Mouse (Mus musculus): ENCODE measurements at regions not wholly inside any gene's neighbourhood (a gene's known extent, or its start where the extent isn't known, plus 50 kb on each side); places are given as distances from the start of the nearest gene placed in this dataset.

GRCm38 (mm10) chr14:104812006-104812405 is 289.6 kb upstream of the Rnf219 start:
- H3K9ac ChIP-seq (ENCODE audit: low read depth, low read length) = no peak overlapping the region
- H3K9me3 ChIP-seq (ENCODE audit: control insufficient read depth, low read length) = no peaks in the 10 kb centered on the region
- H3K36me3 ChIP-seq (ENCODE audit: control insufficient read depth, insufficient read depth, low read length) = no peaks in the 10 kb centered on the region
- WGBS = 76% methylated on average over 4 of the region's 4 CpGs
- no peaks in the 10 kb centered on the region for H3K27me3 ChIP-seq (replicated peaks; ENCODE audit: control insufficient read depth, insufficient read depth, low read length)
- H3K4me3 ChIP-seq (ENCODE audit: low read length) = no peak overlapping the region
- H3K4me1 ChIP-seq (ENCODE audit: control insufficient read depth, insufficient read depth, low read length) = no peaks in the 10 kb centered on the region
- no peak overlapping the region for H3K27ac ChIP-seq (ENCODE audit: low read length)
- no peak for ATAC-seq
- no peak overlapping the region for H3K4me2 ChIP-seq (ENCODE audit: low read depth, low read length)

GRCm38 (mm10) chr14:104805332-104805731 is 282.9 kb upstream of the Rnf219 start:
- no peak overlapping the region for H3K4me2 ChIP-seq (ENCODE audit: low read depth, low read length)
- no peaks in the 10 kb centered on the region for H3K27me3 ChIP-seq (replicated peaks; ENCODE audit: control insufficient read depth, insufficient read depth, low read length)
- ATAC-seq = no peak
- H3K36me3 ChIP-seq (ENCODE audit: control insufficient read depth, insufficient read depth, low read length) = no peaks in the 10 kb centered on the region
- no peaks in the 10 kb centered on the region for H3K9me3 ChIP-seq (ENCODE audit: control insufficient read depth, low read length)
- 89% methylated on average over 10 of the region's 10 CpGs for WGBS
- H3K27ac ChIP-seq (ENCODE audit: low read length) = no peak overlapping the region
- H3K4me1 ChIP-seq (ENCODE audit: control insufficient read depth, insufficient read depth, low read length) = no peaks in the 10 kb centered on the region
- H3K4me3 ChIP-seq (ENCODE audit: low read length) = no peak overlapping the region
- no peak overlapping the region for H3K9ac ChIP-seq (ENCODE audit: low read depth, low read length)

GRCm38 (mm10) chr14:104796348-104796965 is 274.0 kb upstream of the Rnf219 start:
- no peaks in the 10 kb centered on the region for H3K36me3 ChIP-seq (ENCODE audit: control insufficient read depth, insufficient read depth, low read length)
- H3K4me2 ChIP-seq (ENCODE audit: low read depth, low read length) = no peak overlapping the region
- no peaks in the 10 kb centered on the region for H3K9me3 ChIP-seq (ENCODE audit: control insufficient read depth, low read length)
- no peak for ATAC-seq
- no peak overlapping the region for H3K27ac ChIP-seq (ENCODE audit: low read length)
- no peaks in the 10 kb centered on the region for H3K27me3 ChIP-seq (replicated peaks; ENCODE audit: control insufficient read depth, insufficient read depth, low read length)
- WGBS = 78% methylated on average over 17 of the region's 17 CpGs
- H3K9ac ChIP-seq (ENCODE audit: low read depth, low read length) = no peak overlapping the region
- no peak overlapping the region for H3K4me3 ChIP-seq (ENCODE audit: low read length)
- no peaks in the 10 kb centered on the region for H3K4me1 ChIP-seq (ENCODE audit: control insufficient read depth, insufficient read depth, low read length)

- ATAC-seq = no peak
Observed at GRCm38 (mm10) chr14:104789346-104789745, 266.9 kb upstream of the Rnf219 start.

GRCm38 (mm10) chr14:104785066-104785465 is 262.6 kb upstream of the Rnf219 start:
- Histone ChIP-seq H3K36me3 (ENCODE audit: control insufficient read depth, insufficient read depth, low read length) (no peaks in the 10 kb centered on the region), H3K4me3 (ENCODE audit: low read length) (no peak overlapping the region), H3K9me3 (ENCODE audit: control insufficient read depth, low read length) (no peaks in the 10 kb centered on the region), H3K4me1 (ENCODE audit: control insufficient read depth, insufficient read depth, low read length) (no peaks in the 10 kb centered on the region), H3K9ac (ENCODE audit: low read depth, low read length) (no peak overlapping the region), H3K27me3 (replicated peaks; ENCODE audit: control insufficient read depth, insufficient read depth, low read length) (no peaks in the 10 kb centered on the region), H3K27ac (ENCODE audit: low read length) (no peak overlapping the region), H3K4me2 (ENCODE audit: low read depth, low read length) (no peak overlapping the region)
- no peak for ATAC-seq
- 58% methylated on average over 12 of the region's 12 CpGs for WGBS

More at GRCm38 (mm10) chr14:104789346-104789745, 266.9 kb upstream of the Rnf219 start:
- Histone ChIP-seq H3K4me2 (ENCODE audit: low read depth, low read length) (no peak overlapping the region), H3K36me3 (ENCODE audit: control insufficient read depth, insufficient read depth, low read length) (no peaks in the 10 kb centered on the region), H3K9me3 (ENCODE audit: control insufficient read depth, low read length) (no peaks in the 10 kb centered on the region), H3K9ac (ENCODE audit: low read depth, low read length) (no peak overlapping the region), H3K4me1 (ENCODE audit: control insufficient read depth, insufficient read depth, low read length) (no peaks in the 10 kb centered on the region), H3K27me3 (replicated peaks; ENCODE audit: control insufficient read depth, insufficient read depth, low read length) (no peaks in the 10 kb centered on the region), H3K27ac (ENCODE audit: low read length) (no peak overlapping the region), H3K4me3 (ENCODE audit: low read length) (no peak overlapping the region)
- 57% methylated on average over 3 of the region's 3 CpGs for WGBS

- Histone ChIP-seq H3K4me3 (ENCODE audit: low read length) (no peak overlapping the region), H3K27ac (ENCODE audit: low read length) (no peak overlapping the region), H3K27me3 (replicated peaks; ENCODE audit: control insufficient read depth, insufficient read depth, low read length) (no peaks in the 10 kb centered on the region), H3K4me1 (ENCODE audit: control insufficient read depth, insufficient read depth, low read length) (no peaks in the 10 kb centered on the region), H3K9ac (ENCODE audit: low read depth, low read length) (no peak overlapping the region), H3K9me3 (ENCODE audit: control insufficient read depth, low read length) (no peaks in the 10 kb centered on the region), H3K36me3 (ENCODE audit: control insufficient read depth, insufficient read depth, low read length) (no peaks in the 10 kb centered on the region), H3K4me2 (ENCODE audit: low read depth, low read length) (no peak overlapping the region)
- 59% methylated on average over 4 of the region's 4 CpGs for WGBS
- ATAC-seq = no peak
Observed at GRCm38 (mm10) chr14:104769938-104770337, 247.5 kb upstream of the Rnf219 start.

- Histone ChIP-seq H3K4me3 (ENCODE audit: low read length) (no peak overlapping the region), H3K4me2 (ENCODE audit: low read depth, low read length) (no peak overlapping the region), H3K36me3 (ENCODE audit: control insufficient read depth, insufficient read depth, low read length) (no peaks in the 10 kb centered on the region), H3K4me1 (ENCODE audit: control insufficient read depth, insufficient read depth, low read length) (no peaks in the 10 kb centered on the region), H3K27ac (ENCODE audit: low read length) (no peak overlapping the region), H3K9me3 (ENCODE audit: control insufficient read depth, low read length) (no peaks in the 10 kb centered on the region), H3K27me3 (replicated peaks; ENCODE audit: control insufficient read depth, insufficient read depth, low read length) (no peaks in the 10 kb centered on the region), H3K9ac (ENCODE audit: low read depth, low read length) (no peak overlapping the region)
- ATAC-seq = no peak
- 49% methylated on average over 3 of the region's 3 CpGs for WGBS
Observed at GRCm38 (mm10) chr14:104734213-104734612, 211.8 kb upstream of the Rnf219 start.

GRCm38 (mm10) chr14:104732036-104732435 is 209.6 kb upstream of the Rnf219 start:
- 62% methylated on average over 1 of the region's 1 CpGs for WGBS

GRCm38 (mm10) chr14:104731319-104731995 is 209.0 kb upstream of the Rnf219 start:
- Histone ChIP-seq H3K36me3 (ENCODE audit: control insufficient read depth, insufficient read depth, low read length) (no peaks in the 10 kb centered on the region), H3K4me1 (ENCODE audit: control insufficient read depth, insufficient read depth, low read length) (no peaks in the 10 kb centered on the region), H3K4me2 (ENCODE audit: low read depth, low read length) (no peak overlapping the region), H3K4me3 (ENCODE audit: low read length) (no peak overlapping the region), H3K9ac (ENCODE audit: low read depth, low read length) (no peak overlapping the region), H3K9me3 (ENCODE audit: control insufficient read depth, low read length) (no peaks in the 10 kb centered on the region), H3K27me3 (replicated peaks; ENCODE audit: control insufficient read depth, insufficient read depth, low read length) (no peaks in the 10 kb centered on the region), H3K27ac (ENCODE audit: low read length) (no peak overlapping the region)
- WGBS = 67% methylated on average over 3 of the region's 3 CpGs
- ATAC-seq = no peak

More at GRCm38 (mm10) chr14:104732036-104732435, 209.6 kb upstream of the Rnf219 start:
- no peak for ATAC-seq
- Histone ChIP-seq H3K9ac (ENCODE audit: low read depth, low read length) (no peak overlapping the region), H3K4me1 (ENCODE audit: control insufficient read depth, insufficient read depth, low read length) (no peaks in the 10 kb centered on the region), H3K27ac (ENCODE audit: low read length) (no peak overlapping the region), H3K4me2 (ENCODE audit: low read depth, low read length) (no peak overlapping the region), H3K9me3 (ENCODE audit: control insufficient read depth, low read length) (no peaks in the 10 kb centered on the region), H3K36me3 (ENCODE audit: control insufficient read depth, insufficient read depth, low read length) (no peaks in the 10 kb centered on the region), H3K27me3 (replicated peaks; ENCODE audit: control insufficient read depth, insufficient read depth, low read length) (no peaks in the 10 kb centered on the region), H3K4me3 (ENCODE audit: low read length) (no peak overlapping the region)
